Mouse (Mus musculus): ENCODE results near the gene Tbce.
"Not testable (repeated sequence)": the region's sequence is repeated elsewhere in the genome, so short reads cannot be mapped to it uniquely, and the experiment has no call there.

Gene Tbce

DNA sequence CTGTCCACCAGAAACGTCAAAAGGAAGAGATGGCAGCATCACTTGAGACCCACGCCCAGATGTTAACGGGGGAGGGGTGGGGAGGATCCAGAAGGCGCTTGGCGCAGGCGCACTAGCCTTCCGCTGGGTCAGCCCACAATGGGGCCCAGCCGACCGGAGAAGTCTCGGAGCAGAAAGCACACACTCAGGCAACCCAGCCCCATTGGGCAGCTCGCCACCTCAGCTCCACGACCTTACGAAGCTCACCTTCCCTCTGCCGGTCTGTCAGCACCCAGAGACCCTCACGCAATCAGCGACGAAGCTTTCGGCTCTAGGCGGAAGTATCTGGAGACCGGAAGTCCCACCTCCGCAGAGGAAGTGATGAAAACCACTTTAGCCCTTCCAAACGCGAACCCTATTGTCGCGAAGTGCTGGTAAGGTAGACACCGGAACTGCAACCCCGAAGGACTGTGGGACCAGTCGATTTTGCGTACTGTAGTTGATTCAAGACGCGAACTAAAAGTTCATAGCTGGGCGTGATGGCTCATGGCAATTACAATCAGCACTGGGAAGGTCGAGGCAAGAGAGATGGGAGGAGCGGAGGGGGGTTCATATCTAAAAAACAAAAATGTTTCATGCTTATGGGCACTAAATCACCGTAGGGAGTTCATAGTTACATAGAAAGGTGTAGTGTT is at the start of gene Tbce:
Gene Tbce (minus strand): TSS at position 347 of the 674 bp plus-strand sequence.
- peak; percentile 93 for DNase-seq (ENCODE audit: low read depth, low spot score)

DNA sequence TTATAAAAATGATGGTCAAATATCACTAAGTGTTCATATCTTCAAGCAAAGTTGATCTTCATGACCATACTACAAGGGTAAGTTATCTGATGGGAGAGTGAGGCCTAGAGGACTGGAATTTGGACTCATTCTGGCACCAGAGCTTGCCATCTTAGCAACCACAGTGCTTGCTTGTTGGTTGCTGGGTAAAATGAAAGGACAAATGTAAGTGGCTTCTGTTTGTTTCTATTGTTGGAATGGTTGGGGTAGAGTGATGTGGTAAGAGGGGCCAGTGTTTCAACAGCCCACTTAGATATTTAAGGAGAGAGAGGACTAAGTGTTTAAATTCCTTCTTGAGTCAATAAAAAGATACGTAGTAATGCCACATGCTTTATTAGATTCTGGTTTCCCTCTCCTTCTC is 49.2 kb upstream of the Tbce start:
- no peak for DNase-seq (ENCODE audit: low read depth, low spot score)

DNA sequence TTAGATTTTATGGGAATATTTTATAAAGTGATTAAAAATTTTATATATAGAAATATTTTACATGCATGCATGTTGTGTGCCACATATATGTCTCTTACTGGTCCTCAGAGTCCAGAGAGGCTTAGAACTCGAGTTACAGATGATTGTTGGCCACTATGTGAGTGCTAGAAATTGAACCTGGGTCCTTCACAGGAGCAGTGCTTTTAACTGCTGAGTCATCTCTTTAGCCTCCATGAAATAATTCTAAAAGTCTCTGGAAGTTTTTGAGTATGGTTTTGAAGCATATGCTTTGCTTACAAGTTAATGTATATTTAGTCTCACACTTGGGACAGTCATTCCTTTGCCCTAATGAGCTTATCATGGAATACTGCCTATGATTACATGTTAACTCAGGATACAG is 35.9 kb upstream of the Tbce start:
- DNase-seq (ENCODE audit: low read depth, low spot score): no peak

- DNase-seq (ENCODE audit: low read depth, low spot score): no peak
Measured at GRCm38 (mm10) chr13:14074371-14074770, 34.9 kb upstream of the Tbce start.

GRCm38 (mm10) chr13:14069291-14069690 is 29.9 kb upstream of the Tbce start:
- no peak for DNase-seq (ENCODE audit: low read depth, low spot score)

DNA sequence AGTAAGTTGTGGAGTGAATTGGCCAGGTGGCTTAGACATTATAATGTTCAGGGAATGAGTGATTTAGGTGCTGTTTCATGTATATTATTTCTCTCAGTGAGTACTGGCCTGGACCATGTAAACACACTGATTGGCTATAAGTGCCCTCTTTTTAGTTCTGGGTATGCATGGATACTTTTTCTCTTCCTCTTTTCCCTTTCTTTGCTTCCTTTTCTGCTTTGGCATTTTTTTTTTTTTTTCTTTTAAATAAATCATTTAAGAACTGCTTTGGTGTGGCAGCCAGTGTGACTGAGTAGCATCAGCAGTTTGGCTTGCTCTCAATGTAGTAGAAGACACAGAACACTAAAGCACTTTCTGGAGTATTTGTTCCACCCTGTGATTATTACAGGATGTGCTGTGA is 28.6 kb upstream of the Tbce start:
- DNase-seq (ENCODE audit: low read depth, low spot score): no peak

DNA sequence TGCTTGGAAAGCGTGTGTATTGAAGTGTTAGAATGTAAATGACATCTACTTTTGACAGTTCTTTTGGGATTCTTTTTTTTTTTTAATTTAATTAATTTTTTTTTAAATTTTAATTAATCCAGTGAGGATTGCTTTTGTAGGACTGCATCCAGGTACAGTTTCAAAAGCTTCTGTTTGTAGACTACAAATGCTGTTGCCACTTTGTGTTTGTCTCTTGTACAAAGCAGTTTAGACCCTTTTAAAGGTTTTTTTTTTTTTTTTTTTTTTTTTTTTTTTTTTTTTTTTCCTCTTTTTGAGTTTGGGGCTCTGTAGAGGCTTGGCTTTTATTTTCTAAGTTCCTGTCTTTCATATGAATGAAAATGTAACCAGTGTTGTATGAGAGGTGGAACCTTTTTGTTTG is 26.3 kb upstream of the Tbce start:
- no peak for DNase-seq (ENCODE audit: low read depth, low spot score)

DNA sequence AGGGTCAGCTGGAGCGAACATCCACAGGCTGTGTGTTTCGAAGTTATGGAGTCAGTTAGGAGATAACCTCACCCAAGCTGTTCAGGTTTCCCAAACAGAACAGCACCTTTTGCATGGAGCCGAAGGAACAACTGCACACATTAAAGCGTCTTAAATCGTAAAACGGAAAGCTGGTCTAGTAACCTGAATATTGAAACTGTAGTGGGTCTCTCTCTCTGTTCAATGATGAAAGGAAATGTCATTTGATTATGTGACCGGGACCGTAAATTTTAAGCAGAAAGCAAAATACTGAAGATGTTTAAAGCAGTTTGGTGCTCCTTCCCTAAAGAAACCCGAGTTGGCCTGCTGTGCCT is 25.6 kb upstream of the Tbce start:
- no peak for DNase-seq (ENCODE audit: low read depth, low spot score)

- DNase-seq (ENCODE audit: low read depth, low spot score): peak; percentile 81
Measured at GRCm38 (mm10) chr13:14064341-14065027, 25.0 kb upstream of the Tbce start.

GRCm38 (mm10) chr13:14063942-14064271 is 24.5 kb upstream of the Tbce start:
- DNase-seq (ENCODE audit: low read depth, low spot score): no peak

- peak; percentile 99 for DNase-seq (ENCODE audit: low read depth, low spot score)
Measured at GRCm38 (mm10) chr13:14063013-14063941, 23.8 kb upstream of the Tbce start, which contains the start of the genes Arid4b and Ggps1. Gene Arid4b (plus strand): TSS chr13:14063232. Gene Ggps1 (minus strand): TSS chr13:14063488.

GRCm38 (mm10) chr13:14062209-14063012 is 23.0 kb upstream of the Tbce start:
- peak; percentile 18 for DNase-seq (ENCODE audit: low read depth, low spot score)

GRCm38 (mm10) chr13:14059582-14059981 is 20.1 kb upstream of the Tbce start:
- no peak for DNase-seq (ENCODE audit: low read depth, low spot score)

DNA sequence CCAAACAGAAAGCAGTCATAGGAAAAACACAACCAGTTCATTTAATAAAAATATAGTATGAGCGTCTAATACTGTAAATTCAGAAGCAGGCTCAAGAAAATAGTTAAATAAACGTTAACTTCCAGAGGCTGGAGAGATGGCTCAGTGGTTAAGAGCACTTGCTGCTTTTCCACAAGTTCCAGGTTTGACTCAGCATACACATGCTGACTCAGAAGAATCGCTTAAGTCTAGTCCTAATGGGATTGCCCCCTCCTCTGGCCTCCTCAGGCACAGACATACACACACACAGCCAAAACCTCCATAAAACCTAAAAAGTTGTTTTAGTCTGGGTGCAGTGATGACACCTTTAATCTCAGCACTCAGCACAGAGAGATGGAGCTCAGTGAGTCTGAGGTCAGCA is 17.4 kb upstream of the Tbce start:
- DNase-seq (ENCODE audit: low read depth, low spot score): no peak

DNA sequence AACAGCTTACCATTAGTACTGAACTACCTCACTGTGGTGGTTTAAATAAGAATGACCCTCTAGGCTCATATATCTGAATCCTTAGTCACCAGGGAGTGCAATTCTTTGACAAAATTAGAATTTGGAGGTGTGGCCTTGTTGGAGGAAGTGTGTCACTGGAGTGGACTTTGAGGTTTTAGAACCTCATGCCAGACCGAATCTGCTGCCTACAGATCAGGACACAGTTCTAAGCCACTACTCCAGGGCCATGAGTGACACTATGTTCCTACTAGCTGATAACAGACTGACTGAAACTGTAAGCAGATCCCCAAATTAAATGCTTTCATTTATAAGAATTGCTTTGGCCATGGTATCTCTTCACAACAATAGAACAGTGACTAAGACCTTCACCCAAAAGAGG is 10.4 kb upstream of the Tbce start:
- no peak for DNase-seq (ENCODE audit: low read depth, low spot score)

GRCm38 (mm10) chr13:14044521-14044920 is 5.1 kb upstream of the Tbce start:
- DNase-seq (ENCODE audit: low read depth, low spot score): no peak

DNA sequence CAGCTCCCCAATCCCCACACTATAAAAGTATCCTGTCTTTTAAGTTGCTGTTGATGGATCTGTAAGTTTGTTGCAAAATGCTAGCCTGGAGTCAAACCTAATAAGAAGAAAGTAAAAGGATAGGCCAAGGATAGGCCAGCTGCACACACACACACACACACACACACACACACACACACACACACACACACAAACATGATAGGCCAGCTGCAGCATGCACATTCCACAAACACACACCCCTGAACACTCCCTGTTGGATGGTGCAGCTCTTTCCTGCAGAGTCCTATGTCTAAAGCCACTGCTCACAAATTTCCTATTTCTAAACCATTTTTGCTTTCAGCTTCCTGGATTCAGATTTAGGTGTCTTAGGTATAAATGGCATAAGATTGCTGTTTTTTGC is 4.4 kb upstream of the Tbce start:
- DNase-seq (ENCODE audit: low read depth, low spot score): no peak

- DNase-seq (ENCODE audit: low read depth, low spot score): peak; percentile 42
Measured at GRCm38 (mm10) chr13:14040186-14040585, 748 bp upstream of the Tbce start.

GRCm38 (mm10) chr13:14038911-14039291 is 537 bp downstream of the Tbce start:
- DNase-seq (ENCODE audit: low read depth, low spot score): no peak

GRCm38 (mm10) chr13:14035875-14036630 is 3.4 kb downstream of the Tbce start:
- no peak for DNase-seq (ENCODE audit: low read depth, low spot score)

DNA sequence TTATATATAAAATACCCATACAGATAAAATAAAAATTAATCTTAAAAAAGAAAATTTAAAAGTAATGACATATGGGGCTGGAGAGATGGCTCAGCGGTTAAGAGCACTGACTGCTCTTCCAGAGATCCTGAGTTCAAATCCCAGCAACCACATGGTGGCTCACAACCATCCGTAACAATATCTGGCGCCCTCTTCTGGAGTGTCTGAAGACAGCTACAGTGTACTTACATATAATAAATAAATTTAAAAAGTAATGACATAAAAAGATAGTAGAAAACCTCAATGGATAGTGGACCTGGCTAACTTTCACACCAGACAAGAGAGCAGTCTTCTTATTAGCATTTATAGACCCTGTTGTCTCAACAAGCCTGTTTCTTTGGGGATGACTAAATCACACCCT is 4.1 kb downstream of the Tbce start:
- not testable (repeated sequence) for DNase-seq (ENCODE audit: low read depth, low spot score)

All from CD4-positive helper T cell, adult 2 months (primary cell).